Mouse (Mus musculus): ENCODE data around the gene Krtap3-2. TPM values are rescaled to one million over a fixed set of nuclear protein-coding genes. Genes with fewer than 3 reads are reported as not detected.
"Not testable (repeated sequence)": the region's sequence is repeated elsewhere in the genome, so short reads cannot be mapped to it uniquely, and the experiment has no call there.

The Krtap3-2 gene
- not detected in 2 replicates for polyA plus RNA-seq (2016; fragmentation: Nextera tagmentation; extraction: Ambion mirVana)

DNA sequence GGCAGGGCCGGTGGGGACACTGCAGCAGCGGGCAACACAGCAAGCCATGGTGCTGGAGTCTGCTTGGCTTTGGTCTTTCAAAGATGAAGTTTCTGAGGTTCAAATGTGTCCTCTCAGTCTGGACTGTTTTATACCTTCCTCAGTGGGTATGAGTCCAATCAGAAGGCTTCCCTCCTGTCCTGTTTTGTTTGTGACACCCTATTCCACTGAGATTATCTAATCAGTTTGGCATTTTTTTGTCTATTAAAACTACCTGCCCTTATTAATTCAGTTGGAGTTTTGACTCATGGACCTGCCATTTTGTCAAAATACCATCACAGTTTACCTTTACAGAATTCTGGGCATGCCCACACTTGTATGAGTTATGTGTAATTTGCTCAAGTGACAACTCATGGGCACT lies at the start of gene Krtap3-2:
Gene Krtap3-2 (minus strand): TSS at position 101 of the 400 bp plus-strand sequence.
- no peak for DNase-seq (ENCODE audit: low spot score)
- WGBS, result 89% methylated on average over 2 of the region's 2 CpGs
- no peaks in the 10 kb centered on the region for H3K27me3 ChIP-seq (ENCODE audit: low read depth, poor library complexity, severe bottlenecking)

DNA sequence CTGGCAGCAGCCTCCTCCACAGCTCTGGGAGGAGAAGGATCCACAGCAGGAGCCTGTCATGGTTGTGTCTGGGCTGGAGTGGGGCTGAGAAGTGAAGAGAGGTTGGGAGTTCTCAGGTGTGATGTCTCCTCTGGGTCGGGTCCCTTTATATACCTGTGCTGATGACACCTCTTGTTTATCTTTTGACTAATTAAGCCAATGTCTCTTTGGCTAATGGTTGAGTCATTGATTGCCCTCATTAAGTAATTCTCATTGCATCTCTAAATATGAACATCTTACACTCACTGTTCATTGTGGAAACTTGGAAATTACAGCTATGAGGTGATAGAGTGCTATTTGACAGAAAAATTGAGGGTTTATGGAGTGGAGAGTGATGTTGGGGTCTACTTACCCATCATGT lies 46.6 kb upstream of the Krtap3-2 start, which contains the start of gene Gm11938:
Gene Gm11938 (minus strand): TSS at position 101 of the 400 bp plus-strand sequence.
- H3K9me3 ChIP-seq (replicated peaks); H3K4me1 ChIP-seq; H3K27ac ChIP-seq (replicated peaks); DNase-seq (ENCODE audit: low spot score); H3K27me3 ChIP-seq (ENCODE audit: low read depth, poor library complexity, severe bottlenecking); H3K36me3 ChIP-seq; H3K4me3 ChIP-seq: not testable (repeated sequence)
- WGBS, result 76% methylated on average over 1 of the region's 1 CpGs

More for the DNA sequence above, at the start of gene Krtap3-2:
- Histone ChIP-seq H3K27ac (replicated peaks) (no peak within 1 kb of the TSS), H3K9me3 (replicated peaks) (no peaks in the 10 kb centered on the region), H3K4me3 (no peak within 1 kb of the TSS), H3K36me3 (no peaks in the 10 kb centered on the region), H3K4me1 (no peaks in the 10 kb centered on the region)

DNA sequence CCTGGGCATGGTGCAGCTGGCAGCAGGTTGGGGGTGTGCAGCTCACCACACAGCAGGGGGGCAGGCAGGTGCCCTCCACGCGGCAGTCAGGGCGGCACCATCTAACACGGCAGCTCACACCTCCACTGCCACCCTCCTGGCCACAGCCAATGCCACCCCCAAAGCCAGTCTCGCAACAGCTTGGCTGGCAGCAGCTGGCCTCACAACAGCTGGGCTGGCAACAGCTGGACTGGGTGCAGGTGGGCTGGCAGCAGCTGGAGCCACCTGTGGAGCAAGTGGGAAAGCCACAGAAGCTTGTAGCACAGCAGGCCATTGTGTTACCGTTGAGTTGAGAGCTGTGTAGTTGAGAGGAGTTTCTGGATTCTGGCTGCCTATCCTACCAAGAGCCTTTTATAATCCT lies 41.1 kb upstream of the Krtap3-2 start, which contains the start of gene Krtap9-3:
Gene Krtap9-3 (minus strand): TSS at position 364 of the 400 bp plus-strand sequence.
- not testable (repeated sequence) for DNase-seq (ENCODE audit: low spot score)

GRCm38 (mm10) chr11:99590981-99591380 lies 34.3 kb upstream of the Krtap3-2 start, which contains the start of gene Krtap1-3:
Krtap1-3 (minus strand) TSS chr11:99591339.
- Histone ChIP-seq H3K4me3 (no peak within 1 kb of the TSS), H3K36me3 (no peaks in the 10 kb centered on the region), H3K9me3 (replicated peaks) (no peaks in the 10 kb centered on the region), H3K4me1 (no peaks in the 10 kb centered on the region), H3K27me3 (ENCODE audit: low read depth, poor library complexity, severe bottlenecking) (no peaks in the 10 kb centered on the region), H3K27ac (replicated peaks) (no peak within 1 kb of the TSS)
- no peak for DNase-seq (ENCODE audit: low spot score)
- WGBS, result 86% methylated on average over 6 of the region's 6 CpGs

More for the DNA sequence above, 41.1 kb upstream of the Krtap3-2 start, which contains the start of gene Krtap9-3:
- 87% methylated on average over 6 of the region's 6 CpGs for WGBS
- not testable (repeated sequence) for H3K4me3 ChIP-seq; H3K27ac ChIP-seq (replicated peaks); H3K36me3 ChIP-seq; H3K4me1 ChIP-seq; H3K27me3 ChIP-seq (ENCODE audit: low read depth, poor library complexity, severe bottlenecking); H3K9me3 ChIP-seq (replicated peaks)

- H3K9me3 ChIP-seq (replicated peaks), result no peaks in the 10 kb centered on the region
- H3K4me1 ChIP-seq, result no peaks in the 10 kb centered on the region
- H3K27ac ChIP-seq (replicated peaks), result no peak overlapping the region
- DNase-seq (ENCODE audit: low spot score), result no peak
- H3K27me3 ChIP-seq (ENCODE audit: low read depth, poor library complexity, severe bottlenecking), result no peaks in the 10 kb centered on the region
- no peak overlapping the region for H3K4me3 ChIP-seq
- WGBS, result 93% methylated on average over 7 of the region's 7 CpGs
- no peaks in the 10 kb centered on the region for H3K36me3 ChIP-seq
Measured at GRCm38 (mm10) chr11:99585096-99585495, 28.4 kb upstream of the Krtap3-2 start.

DNA sequence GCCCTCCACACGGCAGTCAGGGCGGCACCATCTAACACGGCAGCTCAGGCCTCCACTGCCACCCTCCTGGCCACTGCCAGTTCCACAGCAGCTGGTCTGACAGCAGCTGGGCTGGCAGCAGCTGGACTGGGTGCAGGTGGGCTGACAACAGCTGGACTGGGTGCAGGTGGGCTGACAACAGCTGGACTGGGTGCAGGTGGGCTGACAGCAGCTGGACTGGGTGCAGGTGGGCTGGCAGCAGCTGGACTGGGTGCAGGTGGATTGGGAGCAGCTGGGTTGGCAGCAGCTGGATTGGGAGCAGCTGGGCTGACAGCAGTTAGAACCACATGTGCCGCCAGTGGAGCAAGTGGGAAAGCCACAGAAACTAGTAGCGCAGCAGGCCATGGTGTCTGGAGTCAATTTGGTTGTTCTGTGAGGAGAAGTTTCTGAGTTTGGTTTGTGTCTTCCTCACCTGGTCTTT lies 26.6 kb upstream of the Krtap3-2 start, which contains the start of gene Krtap1-4:
Gene Krtap1-4 (minus strand): TSS at position 410 of the 460 bp plus-strand sequence.
- WGBS, result 87% methylated on average over 5 of the region's 5 CpGs
- no peak within 1 kb of the TSS for H3K27ac ChIP-seq (replicated peaks)
- H3K4me3 ChIP-seq, result no peak within 1 kb of the TSS
- H3K27me3 ChIP-seq (ENCODE audit: low read depth, poor library complexity, severe bottlenecking), result no peaks in the 10 kb centered on the region
- H3K9me3 ChIP-seq (replicated peaks), result no peaks in the 10 kb centered on the region
- H3K4me1 ChIP-seq, result no peaks in the 10 kb centered on the region
- no peak for DNase-seq (ENCODE audit: low spot score)
- no peaks in the 10 kb centered on the region for H3K36me3 ChIP-seq

DNA sequence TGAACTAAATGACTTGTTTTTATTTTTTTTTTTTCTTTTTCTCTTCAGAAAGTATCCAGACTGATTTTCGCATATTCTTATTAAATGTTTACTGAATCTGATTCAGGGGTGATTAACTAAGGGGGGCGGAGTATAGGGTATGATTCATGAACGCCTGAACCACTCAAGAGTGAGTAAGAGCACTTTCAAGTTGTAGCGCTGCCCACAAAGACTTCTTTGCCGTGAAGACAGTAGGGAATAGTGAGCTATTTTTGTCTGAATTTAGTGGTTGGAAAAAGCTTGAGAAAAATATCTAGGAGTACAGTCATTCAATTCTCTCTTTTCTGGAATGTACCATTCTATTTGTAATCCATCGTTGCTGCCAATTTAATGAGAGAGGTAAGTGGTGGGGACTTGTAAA lies 24.9 kb upstream of the Krtap3-2 start:
- Histone ChIP-seq H3K36me3 (no peaks in the 10 kb centered on the region), H3K27ac (replicated peaks) (no peak overlapping the region), H3K9me3 (replicated peaks) (no peaks in the 10 kb centered on the region), H3K27me3 (ENCODE audit: low read depth, poor library complexity, severe bottlenecking) (no peaks in the 10 kb centered on the region), H3K4me1 (no peaks in the 10 kb centered on the region), H3K4me3 (no peak overlapping the region)
- no peak for DNase-seq (ENCODE audit: low spot score)
- WGBS, result 90% methylated on average over 6 of the region's 6 CpGs

DNA sequence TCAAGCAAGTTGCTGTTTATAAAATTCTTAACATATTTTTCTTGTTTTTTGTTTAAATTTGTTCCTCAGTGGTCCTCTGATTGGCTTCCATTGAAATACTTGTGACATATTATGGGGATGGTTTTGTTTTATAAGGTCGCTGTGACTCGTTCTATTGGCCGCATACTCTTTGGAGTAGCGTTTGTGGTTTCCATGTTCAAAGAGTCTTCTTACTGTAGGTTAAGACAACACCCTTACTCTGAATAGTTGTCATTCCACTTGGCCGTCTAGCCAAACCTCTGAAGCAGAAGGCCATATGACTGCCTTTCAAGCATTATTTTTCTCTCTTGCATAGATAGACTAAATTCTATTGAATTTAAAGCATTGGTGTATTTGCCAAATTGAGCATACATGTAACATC lies 24.4 kb upstream of the Krtap3-2 start:
- Histone ChIP-seq H3K4me3 (no peak overlapping the region), H3K27me3 (ENCODE audit: low read depth, poor library complexity, severe bottlenecking) (no peaks in the 10 kb centered on the region), H3K9me3 (replicated peaks) (no peaks in the 10 kb centered on the region), H3K27ac (replicated peaks) (no peak overlapping the region), H3K4me1 (no peaks in the 10 kb centered on the region), H3K36me3 (no peaks in the 10 kb centered on the region)
- DNase-seq (ENCODE audit: low spot score), result no peak
- 93% methylated on average over 5 of the region's 5 CpGs for WGBS

GRCm38 (mm10) chr11:99580636-99581035 lies 24.0 kb upstream of the Krtap3-2 start, which contains the start of gene Krtap1-5:
Krtap1-5 (minus strand) TSS chr11:99581016.
- DNase-seq (ENCODE audit: low spot score), result no peak
- Histone ChIP-seq H3K27ac (replicated peaks) (no peak within 1 kb of the TSS), H3K36me3 (no peaks in the 10 kb centered on the region), H3K27me3 (ENCODE audit: low read depth, poor library complexity, severe bottlenecking) (no peaks in the 10 kb centered on the region), H3K4me3 (no peak within 1 kb of the TSS), H3K9me3 (replicated peaks) (no peaks in the 10 kb centered on the region), H3K4me1 (no peaks in the 10 kb centered on the region)
- 83% methylated on average over 6 of the region's 6 CpGs for WGBS

GRCm38 (mm10) chr11:99574106-99574505 lies 17.5 kb upstream of the Krtap3-2 start:
- Histone ChIP-seq H3K27ac (replicated peaks) (no peak overlapping the region), H3K9me3 (replicated peaks) (no peaks in the 10 kb centered on the region), H3K4me1 (peaks cover 15% of the 10 kb centered on the region), H3K27me3 (ENCODE audit: low read depth, poor library complexity, severe bottlenecking) (no peaks in the 10 kb centered on the region), H3K36me3 (no peaks in the 10 kb centered on the region), H3K4me3 (peak overlapping the region; percentile 12; the same call in 1 of the 2 replicates)
- 5% methylated on average over 7 of the region's 7 CpGs for WGBS
- peak; percentile 83 for DNase-seq (ENCODE audit: low spot score)

DNA sequence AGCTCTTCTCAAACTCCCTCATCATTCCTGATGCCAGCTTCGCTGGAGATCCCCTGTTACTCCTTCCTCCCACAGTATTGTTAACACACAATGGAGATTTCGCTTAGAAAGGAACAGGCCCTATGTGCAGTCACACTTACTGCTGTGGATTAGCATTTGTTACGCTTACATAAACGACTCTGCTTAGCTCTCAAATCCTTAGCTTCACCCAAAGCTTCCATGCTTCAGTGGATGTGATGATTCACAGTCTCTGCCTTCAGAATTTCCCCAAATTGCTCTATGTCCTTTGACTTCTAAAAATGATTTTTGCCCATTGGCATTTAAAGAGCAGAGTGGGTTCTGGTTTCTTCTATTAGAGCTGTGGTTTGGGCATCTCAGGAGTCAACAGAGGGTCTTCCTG lies 16.5 kb upstream of the Krtap3-2 start:
- no peak for DNase-seq (ENCODE audit: low spot score)
- no peaks in the 10 kb centered on the region for H3K9me3 ChIP-seq (replicated peaks)
- no peak overlapping the region for H3K4me3 ChIP-seq
- no peaks in the 10 kb centered on the region for H3K27me3 ChIP-seq (ENCODE audit: low read depth, poor library complexity, severe bottlenecking)
- H3K36me3 ChIP-seq, result no peaks in the 10 kb centered on the region
- no peak overlapping the region for H3K27ac ChIP-seq (replicated peaks)
- H3K4me1 ChIP-seq, result peaks cover 15% of the 10 kb centered on the region
- 19% methylated on average over 4 of the region's 4 CpGs for WGBS

GRCm38 (mm10) chr11:99566530-99566929 lies 9.9 kb upstream of the Krtap3-2 start, which contains the start of gene Krtap3-1:
Krtap3-1 (minus strand) TSS chr11:99566630.
- Histone ChIP-seq H3K36me3 (no peaks in the 10 kb centered on the region), H3K4me1 (no peaks in the 10 kb centered on the region), H3K27me3 (ENCODE audit: low read depth, poor library complexity, severe bottlenecking) (no peaks in the 10 kb centered on the region), H3K27ac (replicated peaks) (no peak within 1 kb of the TSS), H3K4me3 (no peak within 1 kb of the TSS), H3K9me3 (replicated peaks) (no peaks in the 10 kb centered on the region)
- 93% methylated on average over 7 of the region's 7 CpGs for WGBS
- no peak for DNase-seq (ENCODE audit: low spot score)

GRCm38 (mm10) chr11:99562580-99562979 lies 5.9 kb upstream of the Krtap3-2 start:
- no peak for DNase-seq (ENCODE audit: low spot score)

More at GRCm38 (mm10) chr11:99562580-99562979, 5.9 kb upstream of the Krtap3-2 start:
- Histone ChIP-seq H3K9me3 (replicated peaks) (no peaks in the 10 kb centered on the region), H3K4me3 (no peak overlapping the region), H3K27ac (replicated peaks) (no peak overlapping the region), H3K4me1 (no peaks in the 10 kb centered on the region), H3K36me3 (no peaks in the 10 kb centered on the region), H3K27me3 (ENCODE audit: low read depth, poor library complexity, severe bottlenecking) (no peaks in the 10 kb centered on the region)
- WGBS, result 87% methylated on average over 6 of the region's 6 CpGs

Measured in midbrain, embryonic 10.5 days (tissue).